Mouse (Mus musculus) left cerebral cortex, adult 18-20 months (tissue): ENCODE results near the gene Des. TPM values are rescaled to one million over a fixed set of nuclear protein-coding genes. Genes with fewer than 3 reads are reported as not detected.

Experiments
- DNase-seq, 2 experiments: peaks; one replicate each; pipeline ENCODE4 v3.0.0; 2021 to 2022; ENCODE audit warnings: low spot score in 2 of 2, mixed read lengths in 1 of 2
- total RNA-seq, 2 experiments: library from RNA; stranded (reverse); gene quantifications; 2 replicates each; pipeline ENCODE4 v1.2.3; 2021

Des gene
- total RNA-seq, 2 experiments from 2014 or later = 0.88 to 0.91 TPM

- no peak for DNase-seq
Measured at GRCm38 (mm10) chr1:75412196-75412595, 52.1 kb downstream of the Des start.

GRCm38 (mm10) chr1:75413749-75414148, 53.6 kb downstream of the Des start:
- DNase-seq = peak; percentile 52

Other genes with a start within 250 kb of the Des start
- 1 to 10 TPM; 1.8 to 2.4 TPM for gene Nhej1, start 235.1 kb upstream of the Des start, total RNA-seq
- gene Slc23a3, start 226.4 kb upstream of the Des start, total RNA-seq = 1 to 10 TPM; 2.0 to 3.9 TPM
- gene Cnppd1, start 217.6 kb upstream of the Des start, total RNA-seq = 10 to 100 TPM; 31.1 to 35.2 TPM
- gene Retreg2, start 217.6 kb upstream of the Des start, total RNA-seq = 100 to 1,000 TPM; 210 to 215 TPM
- 10 to 100 TPM; 26.3 to 29.1 TPM for gene Zfand2b, start 191.7 kb upstream of the Des start, total RNA-seq
- 10 to 100 TPM; 20.4 to 22.2 TPM for gene Abcb6, start 179.9 kb upstream of the Des start, total RNA-seq
- gene Ankzf1, start 168.2 kb upstream of the Des start, total RNA-seq = 10 to 100 TPM; 24.4 to 27.0 TPM
- 100 to 1,000 TPM; 124 to 125 TPM for gene Atg9a, start 168.1 kb upstream of the Des start, total RNA-seq
- gene Glb1l, start 149.5 kb upstream of the Des start, total RNA-seq = 10 to 100 TPM; 10.8 to 12.2 TPM
- 10 to 100 TPM; 86.2 to 89.3 TPM for gene Stk16, start 149.5 kb upstream of the Des start, total RNA-seq
- gene Tuba4a, start 140.5 kb upstream of the Des start, total RNA-seq = 100 to 1,000 TPM; 630 to 703 TPM
- gene A630095N17Rik, start 128.2 kb upstream of the Des start, total RNA-seq = not detected
- gene Dnajb2, start 123.9 kb upstream of the Des start, total RNA-seq = 100 to 1,000 TPM; 107 to 116 TPM
- gene Ptprn, start 95.8 kb upstream of the Des start, total RNA-seq = 100 to 1,000 TPM; 480 to 486 TPM
- 100 to 1,000 TPM; 169 to 185 TPM for gene Resp18, start 81.9 kb upstream of the Des start, total RNA-seq
- 10 to 100 TPM; 56.5 to 57.4 TPM for gene Dnpep, start 42.3 kb upstream of the Des start, total RNA-seq
- 100 to 1,000 TPM; 181 to 191 TPM for gene Speg, start 15.0 kb downstream of the Des start, total RNA-seq
- 10 to 100 TPM; 67.1 to 70.4 TPM for gene Gmppa, start 75.6 kb downstream of the Des start, total RNA-seq
- gene Asic4, start 90.1 kb downstream of the Des start, total RNA-seq = 10 to 100 TPM; 16.2 to 19.6 TPM
- gene Chpf, start 119.0 kb downstream of the Des start, total RNA-seq = 10 to 100 TPM; 87.2 to 93.6 TPM
- 100 to 1,000 TPM in 1 of 2 experiments, 10 to 100 TPM in 1; 93.8 to 107 TPM for gene Tmem198, start 119.2 kb downstream of the Des start, total RNA-seq
- gene Obsl1, start 146.1 kb downstream of the Des start, total RNA-seq = 10 to 100 TPM; 26.6 to 29.6 TPM
- 10 to 100 TPM; 21.5 to 25.2 TPM for gene Inha, start 146.7 kb downstream of the Des start, total RNA-seq
- 10 to 100 TPM; 30.9 to 34.9 TPM for gene Stk11ip, start 161.2 kb downstream of the Des start, total RNA-seq
- gene Slc4a3, start 185.9 kb downstream of the Des start, total RNA-seq = 100 to 1,000 TPM; 175 to 178 TPM